Mouse (Mus musculus): ENCODE data around the gene Ccdc85c. TPM values are rescaled to one million over a fixed set of nuclear protein-coding genes. Genes with fewer than 3 reads are reported as not detected.
A peak's percentile ranks its signal among the peaks of the same experiment; 100 is the strongest.

Ccdc85c gene
- polyA plus RNA-seq, 1 experiment from 2014 or later, result 20.4 TPM

DNA sequence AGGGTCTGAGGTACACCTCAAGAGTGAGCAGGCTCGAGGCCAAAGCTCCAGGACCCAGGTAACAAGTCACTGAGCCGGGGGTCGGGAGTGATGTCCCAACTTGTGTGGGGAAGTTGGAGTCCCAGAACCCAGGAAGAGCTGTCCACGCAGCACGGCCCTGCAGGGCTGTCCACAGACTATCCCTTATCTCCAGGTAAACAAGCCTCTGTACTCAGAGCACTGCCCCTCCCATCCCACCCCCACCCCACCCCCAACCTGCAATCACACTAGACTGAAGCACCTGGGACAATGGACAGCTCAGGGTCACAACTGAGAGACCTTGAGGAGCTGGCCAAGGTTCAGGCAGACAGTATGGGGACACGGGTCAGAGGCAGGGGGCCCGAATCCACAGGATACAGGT lies 10.3 kb downstream of the Ccdc85c start:
- Histone ChIP-seq H3K27me3 (ENCODE audit: control insufficient read depth, insufficient read depth, low read length) (no peaks in the 10 kb centered on the region), H3K9me3 (ENCODE audit: control insufficient read depth, low read length) (no peaks in the 10 kb centered on the region), H3K36me3 (ENCODE audit: control insufficient read depth, insufficient read depth, low read length) (no peaks in the 10 kb centered on the region), H3K27ac (ENCODE audit: low read depth, low read length) (no peak overlapping the region; the same call in 1 of the 2 replicates), H3K9ac (ENCODE audit: low read length) (peak overlapping the region; percentile 67), H3K4me3 (ENCODE audit: low read depth, low read length) (no peak overlapping the region), H3K4me1 (ENCODE audit: control insufficient read depth, insufficient read depth, low read length) (peaks cover 53% of the 10 kb centered on the region), H3K4me2 (no peak overlapping the region)
- DNase-seq (ENCODE audit: low spot score, missing footprints) (no peak), ATAC-seq (ENCODE audit: low FRiP score) (no peak)
- WGBS, result 80% methylated on average over 7 of the region's 7 CpGs

DNA sequence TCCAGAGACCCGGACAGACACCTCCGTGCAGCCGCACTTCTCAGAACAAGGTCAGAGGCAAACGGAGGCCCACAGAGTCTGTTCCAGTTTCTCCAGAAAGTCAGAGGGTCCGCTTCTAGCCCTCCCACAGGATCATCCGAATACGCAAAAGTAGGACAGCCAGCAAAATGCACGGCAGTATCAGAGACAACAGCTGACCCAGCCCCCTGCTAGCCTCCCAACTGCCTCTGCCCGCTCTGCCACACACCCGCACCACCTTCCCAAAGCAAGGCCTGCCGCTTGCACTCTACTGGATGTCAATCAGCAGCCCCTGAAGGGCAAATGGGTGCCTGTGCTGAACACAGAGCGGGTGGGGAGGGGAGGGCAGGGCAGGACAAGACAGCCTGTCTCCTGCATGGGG lies 14.3 kb downstream of the Ccdc85c start:
- Histone ChIP-seq H3K9me3 (ENCODE audit: control insufficient read depth, low read length) (no peaks in the 10 kb centered on the region), H3K9ac (ENCODE audit: low read length) (no peak overlapping the region), H3K4me2 (no peak overlapping the region), H3K4me1 (ENCODE audit: control insufficient read depth, insufficient read depth, low read length) (peaks cover 46% of the 10 kb centered on the region), H3K36me3 (ENCODE audit: control insufficient read depth, insufficient read depth, low read length) (no peaks in the 10 kb centered on the region), H3K4me3 (ENCODE audit: low read depth, low read length) (no peak overlapping the region), H3K27me3 (ENCODE audit: control insufficient read depth, insufficient read depth, low read length) (no peaks in the 10 kb centered on the region), H3K27ac (ENCODE audit: low read depth, low read length) (no peak overlapping the region)
- DNase-seq (ENCODE audit: low spot score, missing footprints) (no peak), ATAC-seq (ENCODE audit: low FRiP score) (no peak)
- WGBS, result 93% methylated on average over 12 of the region's 12 CpGs

DNA sequence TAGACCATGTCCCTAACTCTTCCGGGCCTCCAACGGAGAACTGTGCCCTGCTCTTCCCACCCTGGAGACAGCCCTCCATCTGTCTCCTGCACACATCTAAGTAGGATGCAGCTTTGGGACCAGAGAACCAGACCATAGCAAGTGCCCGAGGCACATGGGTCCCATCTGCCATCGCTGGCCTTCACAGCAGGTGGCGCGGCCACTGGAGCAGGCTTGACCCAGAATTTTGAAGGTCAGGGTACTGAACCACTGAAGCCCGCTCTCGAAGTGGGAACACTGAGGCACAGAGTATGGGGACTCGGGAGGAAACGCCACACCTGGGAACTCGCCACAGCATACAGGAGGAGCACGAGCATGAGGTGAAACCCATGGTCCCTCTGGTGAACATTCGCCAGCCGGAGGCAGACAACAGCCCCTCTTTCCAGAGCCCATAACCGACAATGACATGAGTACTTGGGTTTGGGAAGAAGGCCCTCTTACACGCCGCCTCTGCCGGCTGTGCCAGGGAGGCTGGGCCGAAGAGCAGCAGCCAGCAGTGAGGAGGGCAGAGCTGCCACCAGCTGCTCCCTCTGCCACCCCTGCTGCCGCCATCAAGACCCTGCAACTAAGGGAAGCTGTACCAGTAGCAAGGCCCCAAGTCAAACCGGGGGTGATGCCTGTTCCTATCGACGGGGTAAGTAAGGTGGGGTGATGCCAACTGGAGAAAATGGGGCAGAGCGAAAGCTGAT lies 15.7 kb downstream of the Ccdc85c start:
- DNase-seq (ENCODE audit: low spot score, missing footprints) (no peak), ATAC-seq (ENCODE audit: low FRiP score) (no peak)
- H3K4me3 ChIP-seq (ENCODE audit: low read depth, low read length), result no peak overlapping the region
- H3K9ac ChIP-seq (ENCODE audit: low read length), result no peak overlapping the region
- H3K27me3 ChIP-seq (ENCODE audit: control insufficient read depth, insufficient read depth, low read length), result no peaks in the 10 kb centered on the region
- WGBS, result 90% methylated on average over 24 of the region's 24 CpGs
- H3K9me3 ChIP-seq (ENCODE audit: control insufficient read depth, low read length), result no peaks in the 10 kb centered on the region
- H3K4me1 ChIP-seq (ENCODE audit: control insufficient read depth, insufficient read depth, low read length), result peaks cover 41% of the 10 kb centered on the region
- no peaks in the 10 kb centered on the region for H3K36me3 ChIP-seq (ENCODE audit: control insufficient read depth, insufficient read depth, low read length)
- no peak overlapping the region for H3K4me2 ChIP-seq
- H3K27ac ChIP-seq (ENCODE audit: low read depth, low read length), result no peak overlapping the region

DNA sequence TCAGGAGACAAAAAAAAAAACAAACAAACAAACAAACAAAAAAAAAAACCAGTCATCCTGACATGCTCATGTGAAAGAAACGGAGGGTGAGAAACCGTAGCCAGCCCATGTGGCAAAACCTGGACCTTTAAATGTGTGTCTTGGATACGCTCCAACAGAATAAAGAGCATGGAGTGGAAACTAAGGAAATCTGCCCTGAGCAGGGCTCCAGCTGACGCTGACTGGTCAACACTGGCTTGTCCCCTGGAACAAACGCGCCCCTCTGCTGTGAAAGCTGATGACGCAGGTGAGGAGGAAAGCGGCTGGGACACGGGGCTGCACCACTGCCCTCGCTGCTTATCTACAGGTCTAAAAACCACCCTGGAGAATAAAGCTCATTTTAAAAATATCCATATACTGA lies 18.5 kb downstream of the Ccdc85c start:
- no peak overlapping the region for H3K4me2 ChIP-seq
- no peaks in the 10 kb centered on the region for H3K27me3 ChIP-seq (ENCODE audit: control insufficient read depth, insufficient read depth, low read length)
- H3K4me1 ChIP-seq (ENCODE audit: control insufficient read depth, insufficient read depth, low read length), result peaks cover 34% of the 10 kb centered on the region
- H3K36me3 ChIP-seq (ENCODE audit: control insufficient read depth, insufficient read depth, low read length), result no peaks in the 10 kb centered on the region
- no peak overlapping the region for H3K4me3 ChIP-seq (ENCODE audit: low read depth, low read length)
- no peaks in the 10 kb centered on the region for H3K9me3 ChIP-seq (ENCODE audit: control insufficient read depth, low read length)
- H3K9ac ChIP-seq (ENCODE audit: low read length), result no peak overlapping the region
- DNase-seq (ENCODE audit: low spot score, missing footprints) (no peak), ATAC-seq (ENCODE audit: low FRiP score) (no peak)
- H3K27ac ChIP-seq (ENCODE audit: low read depth, low read length), result no peak overlapping the region
- WGBS, result 66% methylated on average over 10 of the region's 10 CpGs

DNA sequence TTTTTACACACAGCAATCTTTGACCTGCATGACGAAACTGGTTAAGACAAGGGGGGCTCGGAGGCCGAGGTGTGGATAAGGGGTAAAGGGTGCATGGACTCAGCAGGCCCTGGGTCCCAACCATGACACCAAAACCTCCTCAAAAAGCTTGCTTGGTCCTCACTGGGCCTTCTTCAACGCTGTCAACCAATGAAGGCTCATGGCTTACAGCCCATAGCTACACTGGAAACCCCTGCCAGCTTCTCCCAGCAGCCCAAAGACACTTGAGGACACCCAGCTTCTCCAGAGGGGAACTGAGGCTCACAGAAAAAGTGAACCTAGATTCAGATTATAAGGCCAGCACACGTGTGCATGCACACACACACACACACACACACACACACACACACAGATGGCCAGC lies 19.3 kb downstream of the Ccdc85c start:
- no peaks in the 10 kb centered on the region for H3K27me3 ChIP-seq (ENCODE audit: control insufficient read depth, insufficient read depth, low read length)
- WGBS, result 29% methylated on average over 5 of the region's 5 CpGs
- no peaks in the 10 kb centered on the region for H3K9me3 ChIP-seq (ENCODE audit: control insufficient read depth, low read length)
- no peaks in the 10 kb centered on the region for H3K36me3 ChIP-seq (ENCODE audit: control insufficient read depth, insufficient read depth, low read length)
- H3K27ac ChIP-seq (ENCODE audit: low read depth, low read length), result no peak overlapping the region
- no peak overlapping the region for H3K4me2 ChIP-seq
- DNase-seq (ENCODE audit: low spot score, missing footprints), result no peak
- H3K4me1 ChIP-seq (ENCODE audit: control insufficient read depth, insufficient read depth, low read length), result peaks cover 34% of the 10 kb centered on the region
- no peak overlapping the region for H3K4me3 ChIP-seq (ENCODE audit: low read depth, low read length)
- ATAC-seq (ENCODE audit: low FRiP score), result peak; percentile 11; the same call in 1 of the 2 replicates
- H3K9ac ChIP-seq (ENCODE audit: low read length), result no peak overlapping the region

DNA sequence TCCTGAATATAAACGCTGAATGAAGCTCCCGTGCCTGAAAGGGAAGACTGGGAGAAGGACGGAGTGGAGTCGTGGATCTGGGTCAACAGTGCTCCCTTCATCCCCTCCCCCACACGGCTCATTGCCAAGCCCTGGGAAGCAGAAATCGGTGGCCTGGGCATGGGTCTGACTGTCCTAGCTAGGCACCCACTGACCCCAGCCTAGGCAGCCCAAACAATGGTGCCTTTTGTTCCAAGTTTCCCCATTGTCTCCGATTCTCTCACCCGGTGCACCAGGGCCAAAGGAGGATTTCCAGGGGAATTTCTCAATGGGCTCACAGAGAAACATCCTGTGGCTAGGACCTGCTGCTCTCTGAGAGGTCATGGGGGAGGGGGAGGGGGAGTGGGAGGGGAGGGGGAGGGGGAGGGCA lies 19.7 kb downstream of the Ccdc85c start:
- peak; percentile 63 for ATAC-seq (ENCODE audit: low FRiP score)
- DNase-seq (ENCODE audit: low spot score, missing footprints), result no peak
- 0 out of 2 replicates have a peak overlapping the region, but pooled peaks have one; percentile 24 for H3K9ac ChIP-seq (ENCODE audit: low read length)
- no peak overlapping the region for H3K4me3 ChIP-seq (ENCODE audit: low read depth, low read length)
- H3K27ac ChIP-seq (ENCODE audit: low read depth, low read length), result peak overlapping the region; percentile 54
- 7% methylated on average over 8 of the region's 8 CpGs for WGBS
- peak overlapping the region; percentile 27; the same call in 1 of the 2 replicates for H3K4me2 ChIP-seq
- no peaks in the 10 kb centered on the region for H3K27me3 ChIP-seq (ENCODE audit: control insufficient read depth, insufficient read depth, low read length)
- H3K4me1 ChIP-seq (ENCODE audit: control insufficient read depth, insufficient read depth, low read length), result peaks cover 34% of the 10 kb centered on the region
- no peaks in the 10 kb centered on the region for H3K36me3 ChIP-seq (ENCODE audit: control insufficient read depth, insufficient read depth, low read length)
- no peaks in the 10 kb centered on the region for H3K9me3 ChIP-seq (ENCODE audit: control insufficient read depth, low read length)

DNA sequence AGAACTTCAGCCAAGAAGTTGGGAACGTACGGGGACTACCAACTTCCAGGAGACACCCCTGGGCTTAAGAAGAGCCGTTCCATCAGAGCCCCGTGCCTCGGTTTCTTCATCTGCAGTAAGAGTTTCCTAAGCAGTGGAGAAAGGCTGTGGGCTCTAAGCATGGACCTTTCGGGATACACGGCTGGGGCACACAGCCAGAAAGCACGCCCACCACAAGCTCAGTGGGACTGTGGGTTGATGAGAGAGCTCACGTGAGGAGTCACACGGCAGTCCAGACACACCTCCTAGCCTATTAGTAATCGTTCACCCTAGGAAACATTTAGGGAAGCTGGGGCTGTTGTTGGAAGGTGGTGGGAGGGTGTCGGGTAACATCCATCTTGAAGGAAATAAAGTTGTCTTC lies 22.2 kb downstream of the Ccdc85c start:
- Histone ChIP-seq H3K27ac (ENCODE audit: low read depth, low read length) (no peak overlapping the region), H3K27me3 (ENCODE audit: control insufficient read depth, insufficient read depth, low read length) (no peaks in the 10 kb centered on the region), H3K36me3 (ENCODE audit: control insufficient read depth, insufficient read depth, low read length) (no peaks in the 10 kb centered on the region), H3K9ac (ENCODE audit: low read length) (no peak overlapping the region), H3K4me2 (no peak overlapping the region), H3K4me1 (ENCODE audit: control insufficient read depth, insufficient read depth, low read length) (peaks cover 31% of the 10 kb centered on the region), H3K9me3 (ENCODE audit: control insufficient read depth, low read length) (no peaks in the 10 kb centered on the region), H3K4me3 (ENCODE audit: low read depth, low read length) (no peak overlapping the region)
- 81% methylated on average over 12 of the region's 12 CpGs for WGBS
- DNase-seq (ENCODE audit: low spot score, missing footprints) (no peak), ATAC-seq (ENCODE audit: low FRiP score) (no peak)

DNA sequence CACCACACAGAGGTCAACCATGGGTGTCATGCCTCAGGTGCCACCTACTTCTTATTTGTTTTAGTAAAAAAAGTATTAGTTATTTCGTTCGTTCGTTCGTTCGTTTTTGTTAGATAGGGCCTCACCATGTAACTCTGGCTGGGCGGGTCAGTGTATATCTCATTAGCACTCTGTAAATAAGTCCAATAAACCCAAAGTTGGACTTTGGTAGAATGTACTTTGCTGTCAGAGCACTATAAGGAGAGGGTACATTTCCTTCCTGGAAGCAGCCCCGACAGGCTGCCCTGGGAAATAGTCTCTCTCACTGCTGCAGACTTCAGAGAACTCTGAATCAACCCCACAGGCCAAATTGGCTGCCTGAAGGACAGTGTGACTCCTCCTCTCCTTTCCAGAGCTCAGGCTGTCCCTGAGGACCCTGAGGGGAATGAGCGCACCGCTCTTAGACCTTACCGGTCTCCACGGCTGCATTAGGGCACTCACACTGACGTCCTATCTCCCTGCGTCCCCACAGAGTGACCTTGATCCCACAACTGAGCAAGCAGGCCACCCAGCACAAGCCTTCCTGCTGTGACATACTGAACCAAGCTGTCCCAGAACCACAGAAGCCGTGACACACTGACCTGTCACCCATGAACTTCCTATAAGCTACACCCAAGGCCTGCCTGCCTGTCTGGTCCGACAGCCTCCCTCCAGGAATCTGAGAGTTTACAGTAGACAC lies 23.2 kb downstream of the Ccdc85c start:
- Histone ChIP-seq H3K27me3 (ENCODE audit: control insufficient read depth, insufficient read depth, low read length) (no peaks in the 10 kb centered on the region), H3K4me1 (ENCODE audit: control insufficient read depth, insufficient read depth, low read length) (peaks cover 31% of the 10 kb centered on the region), H3K27ac (ENCODE audit: low read depth, low read length) (no peak overlapping the region), H3K4me3 (ENCODE audit: low read depth, low read length) (no peak overlapping the region), H3K4me2 (no peak overlapping the region), H3K36me3 (ENCODE audit: control insufficient read depth, insufficient read depth, low read length) (no peaks in the 10 kb centered on the region), H3K9me3 (ENCODE audit: control insufficient read depth, low read length) (no peaks in the 10 kb centered on the region), H3K9ac (ENCODE audit: low read length) (no peak overlapping the region)
- DNase-seq (ENCODE audit: low spot score, missing footprints) (no peak), ATAC-seq (ENCODE audit: low FRiP score) (no peak)
- 85% methylated on average over 15 of the region's 15 CpGs for WGBS

DNA sequence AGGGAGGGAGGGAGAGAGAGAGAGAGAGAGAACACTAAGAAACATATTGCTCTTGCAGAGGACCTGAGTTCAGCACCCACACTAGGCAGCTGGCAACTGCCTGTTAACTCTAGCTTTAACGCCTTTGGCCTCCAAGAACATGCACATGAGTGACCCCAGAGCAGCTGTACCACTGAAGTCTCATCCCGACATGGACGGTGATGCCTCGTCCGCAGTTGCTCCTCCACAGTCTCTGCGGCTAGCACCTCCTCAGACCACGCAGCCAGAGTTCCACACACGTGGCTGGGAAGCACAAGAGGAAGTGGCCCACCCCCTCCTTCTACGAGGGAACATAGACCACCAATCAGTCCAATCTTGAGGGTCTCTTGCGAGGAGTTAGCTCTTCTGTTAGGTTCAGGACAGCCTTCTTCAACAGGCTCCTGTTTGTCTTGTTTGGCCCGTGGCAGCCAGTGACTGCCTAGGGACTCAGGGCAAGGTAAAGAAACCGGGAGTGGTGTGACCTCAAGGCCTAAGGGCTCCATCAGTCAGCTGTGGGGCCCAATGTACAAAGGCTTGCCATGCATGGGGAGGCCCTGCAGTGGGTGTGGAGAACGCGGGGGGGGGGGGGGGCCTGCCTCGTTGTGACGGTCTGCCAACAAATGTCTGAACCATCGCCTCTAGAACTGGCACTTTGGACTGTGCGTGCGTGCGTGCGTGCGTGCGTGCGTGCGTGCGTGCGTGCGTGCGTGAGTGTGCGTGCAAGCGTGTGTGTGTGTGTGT lies 24.0 kb downstream of the Ccdc85c start:
- Histone ChIP-seq H3K27me3 (ENCODE audit: control insufficient read depth, insufficient read depth, low read length) (no peaks in the 10 kb centered on the region), H3K4me2 (no peak overlapping the region), H3K9me3 (ENCODE audit: control insufficient read depth, low read length) (no peaks in the 10 kb centered on the region), H3K4me1 (ENCODE audit: control insufficient read depth, insufficient read depth, low read length) (peaks cover 26% of the 10 kb centered on the region), H3K27ac (ENCODE audit: low read depth, low read length) (no peak overlapping the region), H3K36me3 (ENCODE audit: control insufficient read depth, insufficient read depth, low read length) (no peaks in the 10 kb centered on the region), H3K4me3 (ENCODE audit: low read depth, low read length) (no peak overlapping the region), H3K9ac (ENCODE audit: low read length) (no peak overlapping the region)
- ATAC-seq (ENCODE audit: low FRiP score) (no peak), DNase-seq (ENCODE audit: low spot score, missing footprints) (no peak)
- WGBS, result 92% methylated on average over 31 of the region's 31 CpGs

All from midbrain, embryonic 11.5 days (tissue).